Mouse (Mus musculus) forebrain, embryonic 14.5 days (tissue): ENCODE measurements around the gene Fam234a. TPM values are rescaled to one million over a fixed set of nuclear protein-coding genes. Genes with fewer than 3 reads are reported as not detected.

Experiments
- ATAC-seq: fragments of 200-750 bp; cut with Nextera tagmentation; 2 replicates; pipeline ENCODE4 v1.8.0; 2017; ENCODE audit warnings: mild to moderate bottlenecking, moderate library complexity
- DNase-seq: peaks from one replicate; pipeline ENCODE4 v3.0.0-alpha.2; 2015; ENCODE audit warnings: low spot score
- H3K27ac ChIP-seq: fragments of 300-500 bp; sonication (generic); 2 replicates; pipeline ENCODE4 v1.5.1; 2014; ENCODE audit warnings: low read depth, mild to moderate bottlenecking, control low read depth, low read length, moderate library complexity
- H3K27me3 ChIP-seq: fragments of 300-500 bp; sonication (generic); replicated peaks from 2 replicates; pipeline ENCODE4 v1.6.1; 2014; ENCODE audit warnings: low read length, control low read depth, mixed read lengths; ENCODE audit not compliant: control insufficient read depth, insufficient read depth
- H3K36me3 ChIP-seq: fragments of 300-500 bp; sonication (generic); 2 replicates; pipeline ENCODE4 v1.6.1; 2014; ENCODE audit warnings: low read length, control low read depth; ENCODE audit not compliant: control insufficient read depth, insufficient read depth
- H3K4me1 ChIP-seq: fragments of 300-500 bp; sonication (generic); 2 replicates; pipeline ENCODE4 v1.6.1; 2014; ENCODE audit warnings: antibody characterized with exemption, low read length, control low read depth; ENCODE audit not compliant: control insufficient read depth, insufficient read depth
- H3K4me2 ChIP-seq: fragments of 300-500 bp; sonication (generic); 2 replicates; pipeline ENCODE4 v1.6.1; 2014; ENCODE audit warnings: mild to moderate bottlenecking, control low read depth, low read length
- H3K4me3 ChIP-seq: fragments of 300-500 bp; sonication (generic); 2 replicates; pipeline ENCODE4 v1.5.1; 2014; ENCODE audit warnings: low read depth, low read length, control low read depth
- H3K9ac ChIP-seq: fragments of 300-500 bp; sonication (generic); 2 replicates; pipeline ENCODE4 v1.6.1; 2014; ENCODE audit warnings: mild to moderate bottlenecking, low read length, control low read depth, moderate library complexity
- H3K9me3 ChIP-seq: fragments of 300-500 bp; sonication (generic); replicated peaks from 2 replicates; pipeline ENCODE4 v1.6.1; 2016; ENCODE audit warnings: low read length, control low read depth, mixed read lengths; ENCODE audit not compliant: control insufficient read depth
- WGBS: fragments of 180-500 bp; shearing (Covaris S2); extraction: QIAGEN DNeasy Blood & Tissue Kit; methylation state at CpG from one replicate; pipeline ENCODE4 v1.1.7; 2014; 5-methylcytosine and 5-hydroxymethylcytosine counted together
- polyA plus RNA-seq: library from polyadenylated mRNA; unstranded; fragments of >200 nt; fragmentation: Nextera tagmentation; extraction: Ambion mirVana; gene quantifications from 2 replicates; pipeline ENCODE4 v1.2.1, GENCODE M21; 2014

Fam234a gene
- polyA plus RNA-seq, 1 experiment from 2014 or later = 15.8 TPM

DNA sequence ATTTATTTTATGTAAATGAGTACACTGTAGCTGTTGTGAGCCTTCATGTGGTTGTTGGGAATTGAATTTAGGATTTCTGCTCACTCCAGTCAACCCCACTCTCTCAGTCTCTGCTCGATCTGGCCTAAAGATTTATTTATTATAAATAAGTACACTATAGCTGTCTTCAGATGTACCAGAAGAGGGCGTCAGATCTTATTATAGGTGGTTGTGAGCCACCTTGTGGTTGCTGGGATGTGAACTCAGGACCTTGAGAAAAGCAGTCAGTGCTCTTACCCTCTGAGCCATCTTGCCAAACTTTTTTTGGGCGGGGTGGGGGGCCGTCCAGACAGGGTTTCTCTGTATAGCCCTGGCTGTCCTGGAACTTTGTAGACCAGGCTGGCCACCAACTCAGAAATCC lies 17.8 kb upstream of the Fam234a start:
- Histone ChIP-seq H3K4me1 (no peaks in the 10 kb centered on the region), H3K4me2 (no peak overlapping the region), H3K27me3 (no peaks in the 10 kb centered on the region), H3K4me3 (no peak overlapping the region), H3K27ac (no peak overlapping the region), H3K36me3 (peaks cover 91% of the 10 kb centered on the region), H3K9ac (no peak overlapping the region), H3K9me3 (no peaks in the 10 kb centered on the region)
- 84% methylated on average over 4 of the region's 4 CpGs for WGBS
- DNase-seq (no peak), ATAC-seq (no peak)

DNA sequence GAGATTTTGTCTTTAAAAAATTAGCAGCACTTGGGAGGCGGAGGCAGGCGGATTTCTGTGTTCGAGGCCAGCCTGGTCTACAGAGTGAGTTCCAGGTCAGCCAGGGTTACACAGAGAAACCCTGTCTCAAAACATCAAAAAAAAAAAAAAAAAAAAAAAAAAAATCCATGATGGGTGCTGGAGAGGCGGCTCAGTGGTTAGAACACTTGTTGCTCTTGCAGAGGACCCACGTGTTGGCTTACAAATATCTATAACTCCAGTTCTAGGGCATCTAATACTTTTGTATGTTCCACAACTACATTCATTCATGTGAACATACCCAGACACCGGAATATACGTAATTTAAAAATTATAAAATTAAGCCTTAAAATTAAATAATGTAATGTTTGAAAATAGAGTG lies 11.3 kb upstream of the Fam234a start:
- ATAC-seq = no peak
- Histone ChIP-seq H3K4me1 (peaks cover 9% of the 10 kb centered on the region), H3K9ac (no peak overlapping the region), H3K27me3 (no peaks in the 10 kb centered on the region), H3K4me2 (no peak overlapping the region), H3K36me3 (peaks cover 44% of the 10 kb centered on the region), H3K27ac (no peak overlapping the region), H3K9me3 (no peaks in the 10 kb centered on the region), H3K4me3 (no peak overlapping the region)
- no peak for DNase-seq
- 94% methylated on average over 7 of the region's 7 CpGs for WGBS

DNA sequence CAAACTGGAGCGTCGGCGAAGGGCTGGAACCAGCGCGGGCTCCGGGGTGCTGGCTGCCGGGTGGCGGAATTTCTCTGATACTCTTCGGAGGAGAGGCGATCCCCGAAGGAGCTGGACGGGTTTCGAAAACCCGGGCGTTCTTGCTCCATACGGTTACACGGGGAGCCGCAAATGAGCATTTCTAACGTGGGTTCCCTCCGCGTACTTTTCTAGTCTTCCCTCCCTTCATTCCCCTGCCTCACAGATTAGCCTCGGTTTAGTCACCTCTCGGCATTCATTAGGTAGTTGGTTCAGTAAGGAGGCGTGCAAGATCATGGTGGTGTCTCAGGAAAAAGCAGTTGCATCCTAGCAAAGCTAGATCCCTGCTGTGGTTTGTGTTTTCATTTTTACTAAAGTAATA lies 9.4 kb upstream of the Fam234a start:
- Histone ChIP-seq H3K27me3 (no peaks in the 10 kb centered on the region), H3K27ac (peak overlapping the region; percentile 97), H3K4me2 (peak overlapping the region; percentile 85), H3K4me1 (peaks cover 9% of the 10 kb centered on the region), H3K9ac (peak overlapping the region; percentile 97), H3K4me3 (peak overlapping the region; percentile 94), H3K9me3 (no peaks in the 10 kb centered on the region), H3K36me3 (peaks cover 27% of the 10 kb centered on the region)
- WGBS = 0% methylated on average over 24 of the region's 24 CpGs
- DNase-seq = no peak
- 0 out of 2 replicates have a peak, but pooled peaks have one; percentile 2 for ATAC-seq

DNA sequence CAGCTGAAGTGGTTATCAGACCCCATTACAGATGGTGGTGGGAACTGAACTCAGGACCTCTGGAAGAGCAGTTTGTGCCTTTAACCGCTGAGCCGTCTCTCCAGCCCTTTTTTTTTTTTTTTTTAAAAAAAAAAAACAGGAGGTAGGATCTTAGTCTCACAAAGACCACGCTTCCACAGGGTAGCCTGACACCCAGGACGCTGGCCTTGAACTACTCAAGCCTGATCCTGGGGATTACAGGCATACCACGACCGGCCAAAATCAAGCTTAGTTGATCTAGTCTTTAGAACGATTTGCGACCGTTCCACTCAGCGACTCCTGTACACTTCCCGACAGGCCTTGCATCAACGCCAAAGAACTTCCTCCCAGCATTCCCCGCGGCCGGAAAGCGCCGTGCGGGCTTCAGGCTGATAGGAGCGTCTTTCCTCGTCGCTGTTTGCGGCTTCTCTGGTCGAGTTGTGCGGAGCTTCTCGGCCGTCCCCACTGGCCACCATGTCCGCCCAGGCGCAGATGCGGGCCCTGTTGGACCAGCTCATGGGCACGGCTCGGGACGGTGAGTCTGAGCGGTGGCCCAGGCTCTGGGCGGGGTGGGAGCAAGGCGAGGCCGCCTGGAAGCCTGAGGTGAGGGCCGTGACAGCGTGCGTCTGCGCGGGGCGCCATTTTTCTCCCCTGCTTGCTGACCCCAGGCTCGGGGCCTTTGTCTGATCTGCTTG lies 8.7 kb upstream of the Fam234a start, which contains the start of gene Luc7l:
Gene Luc7l (plus strand): TSS at position 358 of the 713 bp plus-strand sequence.
- under 1% methylated on average over 43 of the region's 43 CpGs for WGBS
- H3K4me2 ChIP-seq = peak within 1 kb of the TSS; percentile 85
- H3K27ac ChIP-seq = peak within 1 kb of the TSS; percentile 97
- peaks cover 9% of the 10 kb centered on the region for H3K4me1 ChIP-seq
- DNase-seq = peak; percentile 98
- H3K36me3 ChIP-seq = peaks cover 20% of the 10 kb centered on the region
- H3K9me3 ChIP-seq = no peaks in the 10 kb centered on the region
- H3K27me3 ChIP-seq = no peaks in the 10 kb centered on the region
- H3K9ac ChIP-seq = peak within 1 kb of the TSS; percentile 97
- ATAC-seq = peak; percentile 98
- peak within 1 kb of the TSS; percentile 94 for H3K4me3 ChIP-seq

DNA sequence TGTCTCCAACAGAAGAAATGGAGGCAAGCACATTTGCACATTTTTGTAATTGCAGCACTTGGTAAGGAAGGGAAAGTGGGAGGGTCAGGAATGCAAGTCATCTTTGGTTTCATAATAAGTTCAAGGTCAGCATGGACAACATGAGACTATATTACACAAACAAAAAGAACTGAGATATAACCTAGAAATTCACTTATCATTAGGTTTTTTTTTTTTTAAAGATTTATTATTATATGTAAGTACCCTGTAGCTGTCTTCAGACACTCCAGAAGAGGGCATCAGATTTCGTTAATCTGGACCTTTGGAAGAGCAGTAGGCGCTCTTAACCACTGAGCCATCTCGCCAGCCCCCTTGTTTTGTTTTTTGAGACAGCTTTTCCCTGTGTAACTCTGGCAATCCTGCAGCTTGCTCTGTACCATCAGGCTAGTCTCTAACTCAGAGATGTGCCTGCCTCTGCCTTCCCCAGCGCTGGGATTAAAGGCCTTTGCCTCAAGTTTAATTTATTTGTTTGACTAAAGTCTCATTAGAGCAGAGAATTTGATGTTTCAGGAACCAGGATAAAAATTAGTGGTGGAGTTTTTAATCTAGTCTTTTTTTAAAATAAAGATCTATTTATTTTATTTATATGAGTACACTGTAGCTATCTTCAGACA lies 8.0 kb upstream of the Fam234a start:
- peak overlapping the region; percentile 85 for H3K4me2 ChIP-seq
- DNase-seq = no peak
- H3K27me3 ChIP-seq = no peaks in the 10 kb centered on the region
- no peak for ATAC-seq
- H3K4me1 ChIP-seq = peaks cover 9% of the 10 kb centered on the region
- peak overlapping the region; percentile 97; the same call in 1 of the 2 replicates for H3K9ac ChIP-seq
- H3K4me3 ChIP-seq = peak overlapping the region; percentile 94
- peak overlapping the region; percentile 97 for H3K27ac ChIP-seq
- 58% methylated on average over 4 of the region's 4 CpGs for WGBS
- H3K9me3 ChIP-seq = no peaks in the 10 kb centered on the region
- H3K36me3 ChIP-seq = peaks cover 13% of the 10 kb centered on the region

DNA sequence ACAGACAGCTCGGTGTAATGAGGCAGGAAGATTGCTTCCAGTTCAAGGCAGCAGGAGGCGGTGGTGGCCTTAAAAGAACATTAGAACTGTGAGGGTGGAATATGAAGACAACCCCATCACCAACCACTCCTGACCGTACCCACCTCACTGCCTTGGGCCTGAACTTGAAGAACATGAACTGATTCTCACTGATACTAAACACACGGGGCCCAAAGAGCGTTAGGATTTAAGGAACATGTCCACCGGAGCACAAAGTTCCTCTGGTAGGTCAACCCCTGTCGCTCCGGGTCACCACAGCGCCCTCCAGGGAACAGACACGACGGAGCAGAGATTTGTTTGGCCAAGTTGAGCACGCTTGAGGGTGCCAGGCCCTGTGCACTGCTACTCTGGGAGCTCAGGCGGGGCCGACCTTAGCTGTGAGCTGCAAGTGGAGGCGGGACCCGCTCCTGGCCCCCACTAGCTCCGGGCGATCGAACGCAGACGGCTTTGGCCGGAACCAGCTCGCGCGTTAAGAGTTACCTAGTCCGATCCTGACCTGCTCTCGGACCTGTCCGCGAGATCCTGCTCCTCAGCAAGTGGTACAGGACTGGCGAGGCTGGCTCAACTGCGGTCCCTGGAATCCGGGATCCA lies 456 bp downstream of the Fam234a start:
- H3K27ac ChIP-seq = 0 out of 2 replicates have a peak overlapping the region, but pooled peaks have one; percentile 63
- peak overlapping the region; percentile 72 for H3K4me3 ChIP-seq
- peak; percentile 54 for DNase-seq
- WGBS = under 1% methylated on average over 32 of the region's 32 CpGs
- no peaks in the 10 kb centered on the region for H3K36me3 ChIP-seq
- H3K4me1 ChIP-seq = peaks cover 6% of the 10 kb centered on the region
- H3K27me3 ChIP-seq = no peaks in the 10 kb centered on the region
- H3K9ac ChIP-seq = peak overlapping the region; percentile 72
- peak; percentile 82 for ATAC-seq
- H3K4me2 ChIP-seq = peak overlapping the region; percentile 85
- no peaks in the 10 kb centered on the region for H3K9me3 ChIP-seq

DNA sequence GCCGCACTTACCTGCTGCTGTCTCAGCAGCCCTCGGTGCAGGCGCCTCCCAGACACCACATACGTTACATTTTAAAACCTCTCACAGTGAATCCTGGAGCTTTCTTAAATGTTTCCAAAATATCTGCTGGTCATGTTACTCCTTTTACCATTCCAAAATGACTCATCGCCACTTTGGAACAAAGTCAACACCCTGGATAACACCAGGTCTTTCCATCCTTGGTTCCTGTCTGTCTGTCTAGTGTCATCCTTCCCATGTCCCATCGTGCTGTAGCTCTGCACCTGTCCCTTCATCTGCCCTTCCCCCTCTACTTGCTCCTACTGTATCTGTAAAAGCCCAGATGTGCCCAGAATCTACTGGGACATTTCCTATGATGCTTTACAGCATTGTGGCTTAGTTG lies 3.1 kb downstream of the Fam234a start:
- H3K4me3 ChIP-seq = no peak overlapping the region
- H3K36me3 ChIP-seq = no peaks in the 10 kb centered on the region
- no peak overlapping the region for H3K4me2 ChIP-seq
- H3K9me3 ChIP-seq = no peaks in the 10 kb centered on the region
- H3K27me3 ChIP-seq = no peaks in the 10 kb centered on the region
- DNase-seq (no peak), ATAC-seq (no peak)
- no peak overlapping the region for H3K9ac ChIP-seq
- WGBS = 82% methylated on average over 6 of the region's 6 CpGs
- H3K4me1 ChIP-seq = peaks cover 6% of the 10 kb centered on the region
- no peak overlapping the region for H3K27ac ChIP-seq

DNA sequence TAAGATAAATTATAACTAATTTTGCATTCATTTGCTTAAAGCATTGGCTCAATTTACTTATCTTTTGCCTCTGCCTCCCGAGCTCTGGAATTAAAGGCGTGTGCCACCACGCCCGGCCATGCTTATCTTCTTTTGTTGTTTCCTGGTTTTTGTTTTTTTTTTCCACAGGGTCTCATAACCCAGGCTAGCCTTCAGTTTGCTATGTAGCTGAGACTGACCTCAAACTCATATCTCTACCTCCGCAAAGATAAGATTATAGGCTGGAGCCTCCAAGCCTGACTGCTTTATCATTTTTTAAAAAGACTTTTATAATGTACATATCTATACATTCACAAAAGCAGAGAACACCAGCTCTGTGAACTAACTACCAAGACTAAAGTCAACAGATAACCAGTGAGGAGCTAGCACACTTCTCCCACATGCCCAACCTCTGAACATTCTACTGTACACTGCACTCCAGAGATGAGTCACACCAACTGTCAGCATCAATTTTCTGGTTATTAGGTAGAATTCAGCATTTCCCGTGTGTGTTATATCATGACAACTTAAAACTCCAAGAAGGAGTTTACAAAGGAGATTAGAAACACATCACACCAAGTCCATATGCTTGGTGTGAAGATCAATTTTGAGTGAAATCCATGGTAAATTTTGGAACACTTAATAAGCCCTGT lies 3.8 kb downstream of the Fam234a start:
- no peak overlapping the region for H3K27ac ChIP-seq
- no peaks in the 10 kb centered on the region for H3K27me3 ChIP-seq
- no peak overlapping the region for H3K4me2 ChIP-seq
- ATAC-seq (no peak), DNase-seq (no peak)
- no peaks in the 10 kb centered on the region for H3K36me3 ChIP-seq
- H3K9ac ChIP-seq = no peak overlapping the region
- no peaks in the 10 kb centered on the region for H3K9me3 ChIP-seq
- 87% methylated on average over 6 of the region's 6 CpGs for WGBS
- peaks cover 6% of the 10 kb centered on the region for H3K4me1 ChIP-seq
- H3K4me3 ChIP-seq = no peak overlapping the region
